Mouse (Mus musculus): ENCODE data around the gene Oxsr1. TPM values are rescaled to one million over a fixed set of nuclear protein-coding genes. Genes with fewer than 3 reads are reported as not detected.
A peak's percentile ranks its signal among the peaks of the same experiment; 100 is the strongest.

The Oxsr1 gene
- polyA plus RNA-seq, 1 experiment from 2014 or later: 13.6 TPM

DNA sequence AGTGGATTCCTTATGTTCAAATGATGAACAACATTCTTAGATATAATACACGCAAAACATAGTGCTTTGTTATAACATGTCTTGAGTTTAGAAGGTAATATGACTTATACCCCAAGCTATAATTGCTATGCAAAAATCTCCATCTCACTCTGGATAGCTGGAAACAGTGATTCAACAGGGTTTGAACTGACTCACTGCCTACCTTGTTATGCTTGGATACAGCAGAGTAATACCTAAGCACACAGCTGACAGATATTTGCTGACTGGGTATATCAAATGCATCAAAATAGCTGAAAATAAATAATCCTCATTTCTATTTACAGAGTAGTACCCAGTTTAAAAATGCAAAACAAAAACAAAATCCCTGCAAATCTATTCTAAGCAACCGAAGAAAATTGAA is 63.4 kb downstream of the Oxsr1 start:
- H3K4me1 ChIP-seq (ENCODE audit: control insufficient read depth, insufficient read depth, low read length): no peaks in the 10 kb centered on the region
- H3K4me2 ChIP-seq (ENCODE audit: low read depth, low read length): no peak overlapping the region
- no peaks in the 10 kb centered on the region for H3K27me3 ChIP-seq (replicated peaks; ENCODE audit: control insufficient read depth, insufficient read depth, low read length)
- 94% methylated on average over 2 of the region's 2 CpGs for whole genome bisulfite sequencing
- H3K36me3 ChIP-seq (ENCODE audit: control insufficient read depth, insufficient read depth, low read length): peaks cover 55% of the 10 kb centered on the region
- ATAC-seq (ENCODE audit: low read depth) (no peak), DNase-seq (ENCODE audit: low spot score) (no peak)
- H3K9me3 ChIP-seq (ENCODE audit: control insufficient read depth, low read length): no peaks in the 10 kb centered on the region
- no peak overlapping the region for H3K9ac ChIP-seq (ENCODE audit: low read depth, low read length)
- no peak overlapping the region for H3K27ac ChIP-seq (replicated peaks; ENCODE audit: low read depth, low read length)
- H3K4me3 ChIP-seq (ENCODE audit: low read depth, low read length): no peak overlapping the region

- Histone ChIP-seq H3K36me3 (ENCODE audit: control insufficient read depth, insufficient read depth, low read length) (peaks cover 55% of the 10 kb centered on the region), H3K4me3 (ENCODE audit: low read depth, low read length) (no peak overlapping the region), H3K4me2 (ENCODE audit: low read depth, low read length) (no peak overlapping the region), H3K4me1 (ENCODE audit: control insufficient read depth, insufficient read depth, low read length) (no peaks in the 10 kb centered on the region), H3K9ac (ENCODE audit: low read depth, low read length) (no peak overlapping the region), H3K9me3 (ENCODE audit: control insufficient read depth, low read length) (no peaks in the 10 kb centered on the region), H3K27me3 (replicated peaks; ENCODE audit: control insufficient read depth, insufficient read depth, low read length) (no peaks in the 10 kb centered on the region), H3K27ac (replicated peaks; ENCODE audit: low read depth, low read length) (no peak overlapping the region)
- 79% methylated on average over 5 of the region's 5 CpGs for WGBS
- ATAC-seq (ENCODE audit: low read depth): no peak
- no peak for DNase-seq (ENCODE audit: low spot score)
Measured at GRCm38 (mm10) chr9:119258128-119258527, 64.1 kb downstream of the Oxsr1 start.

DNA sequence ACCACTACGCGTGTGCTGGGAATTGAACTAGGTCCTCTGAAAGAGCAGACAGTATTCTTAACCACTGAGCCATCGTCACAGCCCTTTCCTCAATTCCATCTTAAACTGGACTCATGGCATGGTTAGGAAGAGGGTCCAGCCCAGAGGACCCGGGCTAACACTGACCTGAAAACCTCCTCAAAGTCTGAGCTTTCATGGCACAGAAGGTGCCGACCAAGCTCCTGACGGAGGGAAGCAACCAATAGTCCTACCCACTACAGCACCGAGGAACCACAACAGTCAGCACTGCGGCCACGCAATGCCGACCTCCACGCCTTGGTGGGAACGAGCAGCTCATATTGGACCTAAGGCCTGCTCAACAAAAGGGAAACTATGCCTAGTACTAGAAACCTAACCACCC is 66.1 kb downstream of the Oxsr1 start:
- Histone ChIP-seq H3K27ac (replicated peaks; ENCODE audit: low read depth, low read length) (no peak overlapping the region), H3K9ac (ENCODE audit: low read depth, low read length) (no peak overlapping the region), H3K4me1 (ENCODE audit: control insufficient read depth, insufficient read depth, low read length) (no peaks in the 10 kb centered on the region), H3K4me3 (ENCODE audit: low read depth, low read length) (no peak overlapping the region), H3K9me3 (ENCODE audit: control insufficient read depth, low read length) (no peaks in the 10 kb centered on the region), H3K36me3 (ENCODE audit: control insufficient read depth, insufficient read depth, low read length) (peaks cover 65% of the 10 kb centered on the region), H3K4me2 (ENCODE audit: low read depth, low read length) (no peak overlapping the region), H3K27me3 (replicated peaks; ENCODE audit: control insufficient read depth, insufficient read depth, low read length) (no peaks in the 10 kb centered on the region)
- no peak for ATAC-seq (ENCODE audit: low read depth)
- 98% methylated on average over 12 of the region's 12 CpGs for WGBS
- DNase-seq (ENCODE audit: low spot score): no peak

DNA sequence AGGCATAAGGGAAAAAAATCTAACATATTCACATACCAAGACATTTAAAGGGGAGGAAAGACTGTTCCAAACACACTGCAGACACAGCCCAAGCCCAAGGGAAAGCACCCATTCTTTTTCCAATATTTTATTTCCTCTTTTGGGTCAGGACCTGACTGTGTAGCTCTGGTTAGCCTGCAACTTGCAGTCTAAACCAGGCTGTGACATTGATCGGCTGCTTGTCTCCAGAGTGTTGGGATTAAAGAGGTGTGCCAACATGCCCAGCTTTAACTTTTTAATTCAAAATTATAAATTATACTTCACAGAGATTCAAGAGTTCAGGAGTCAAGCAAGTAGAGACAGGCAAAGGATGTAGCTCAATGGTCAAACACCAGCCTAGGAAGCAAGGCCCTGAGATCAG is 67.1 kb downstream of the Oxsr1 start:
- Histone ChIP-seq H3K4me2 (ENCODE audit: low read depth, low read length) (no peak overlapping the region), H3K4me1 (ENCODE audit: control insufficient read depth, insufficient read depth, low read length) (no peaks in the 10 kb centered on the region), H3K27ac (replicated peaks; ENCODE audit: low read depth, low read length) (no peak overlapping the region), H3K4me3 (ENCODE audit: low read depth, low read length) (no peak overlapping the region), H3K9ac (ENCODE audit: low read depth, low read length) (no peak overlapping the region), H3K9me3 (ENCODE audit: control insufficient read depth, low read length) (no peaks in the 10 kb centered on the region), H3K27me3 (replicated peaks; ENCODE audit: control insufficient read depth, insufficient read depth, low read length) (no peaks in the 10 kb centered on the region), H3K36me3 (ENCODE audit: control insufficient read depth, insufficient read depth, low read length) (peaks cover 64% of the 10 kb centered on the region)
- DNase-seq (ENCODE audit: low spot score) (no peak), ATAC-seq (ENCODE audit: low read depth) (no peak)
- WGBS: 100% methylated on average over 1 of the region's 1 CpGs

DNA sequence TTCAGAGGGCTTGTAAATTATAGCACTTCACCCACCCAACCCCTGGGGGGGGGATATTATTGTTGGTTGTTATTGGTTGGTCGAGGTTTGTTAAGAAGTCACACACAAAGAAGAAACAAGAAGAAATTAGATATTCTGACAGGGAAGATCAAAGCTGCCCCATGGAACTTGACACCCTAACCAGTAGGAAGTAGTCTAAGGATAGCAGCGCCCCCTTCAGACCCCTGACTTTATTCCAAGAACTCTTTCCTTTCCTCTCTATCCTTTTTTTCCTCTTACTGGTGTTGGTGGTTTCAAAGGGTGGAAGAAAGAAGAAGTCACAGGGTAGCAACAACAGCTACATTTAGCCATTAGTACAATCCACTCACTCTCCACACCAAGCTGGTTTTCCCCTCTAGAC is 68.0 kb downstream of the Oxsr1 start:
- ATAC-seq (ENCODE audit: low read depth): no peak
- Histone ChIP-seq H3K36me3 (ENCODE audit: control insufficient read depth, insufficient read depth, low read length) (peaks cover 62% of the 10 kb centered on the region), H3K4me1 (ENCODE audit: control insufficient read depth, insufficient read depth, low read length) (no peaks in the 10 kb centered on the region), H3K4me2 (ENCODE audit: low read depth, low read length) (no peak overlapping the region), H3K27me3 (replicated peaks; ENCODE audit: control insufficient read depth, insufficient read depth, low read length) (no peaks in the 10 kb centered on the region), H3K4me3 (ENCODE audit: low read depth, low read length) (no peak overlapping the region), H3K9me3 (ENCODE audit: control insufficient read depth, low read length) (no peaks in the 10 kb centered on the region), H3K9ac (ENCODE audit: low read depth, low read length) (no peak overlapping the region), H3K27ac (replicated peaks; ENCODE audit: low read depth, low read length) (no peak overlapping the region)
- DNase-seq (ENCODE audit: low spot score): no peak
- 63% methylated on average over 2 of the region's 2 CpGs for WGBS

GRCm38 (mm10) chr9:119247996-119248395 is 74.2 kb downstream of the Oxsr1 start:
- no peaks in the 10 kb centered on the region for H3K4me1 ChIP-seq (ENCODE audit: control insufficient read depth, insufficient read depth, low read length)
- ATAC-seq (ENCODE audit: low read depth): no peak
- H3K36me3 ChIP-seq (ENCODE audit: control insufficient read depth, insufficient read depth, low read length): peaks cover 41% of the 10 kb centered on the region
- WGBS: 76% methylated on average over 5 of the region's 5 CpGs
- DNase-seq (ENCODE audit: low spot score): no peak
- H3K4me2 ChIP-seq (ENCODE audit: low read depth, low read length): no peak overlapping the region
- H3K27me3 ChIP-seq (replicated peaks; ENCODE audit: control insufficient read depth, insufficient read depth, low read length): no peaks in the 10 kb centered on the region
- H3K4me3 ChIP-seq (ENCODE audit: low read depth, low read length): no peak overlapping the region
- no peak overlapping the region for H3K9ac ChIP-seq (ENCODE audit: low read depth, low read length)
- H3K27ac ChIP-seq (replicated peaks; ENCODE audit: low read depth, low read length): no peak overlapping the region
- H3K9me3 ChIP-seq (ENCODE audit: control insufficient read depth, low read length): no peaks in the 10 kb centered on the region

GRCm38 (mm10) chr9:119246826-119247225 is 75.4 kb downstream of the Oxsr1 start:
- Histone ChIP-seq H3K4me2 (ENCODE audit: low read depth, low read length) (no peak overlapping the region), H3K27ac (replicated peaks; ENCODE audit: low read depth, low read length) (no peak overlapping the region), H3K4me3 (ENCODE audit: low read depth, low read length) (no peak overlapping the region), H3K9me3 (ENCODE audit: control insufficient read depth, low read length) (no peaks in the 10 kb centered on the region), H3K27me3 (replicated peaks; ENCODE audit: control insufficient read depth, insufficient read depth, low read length) (no peaks in the 10 kb centered on the region), H3K4me1 (ENCODE audit: control insufficient read depth, insufficient read depth, low read length) (no peaks in the 10 kb centered on the region), H3K9ac (ENCODE audit: low read depth, low read length) (no peak overlapping the region), H3K36me3 (ENCODE audit: control insufficient read depth, insufficient read depth, low read length) (peaks cover 37% of the 10 kb centered on the region)
- DNase-seq (ENCODE audit: low spot score) (peak; percentile 22), ATAC-seq (ENCODE audit: low read depth) (no peak)
- WGBS: 74% methylated on average over 5 of the region's 5 CpGs

DNA sequence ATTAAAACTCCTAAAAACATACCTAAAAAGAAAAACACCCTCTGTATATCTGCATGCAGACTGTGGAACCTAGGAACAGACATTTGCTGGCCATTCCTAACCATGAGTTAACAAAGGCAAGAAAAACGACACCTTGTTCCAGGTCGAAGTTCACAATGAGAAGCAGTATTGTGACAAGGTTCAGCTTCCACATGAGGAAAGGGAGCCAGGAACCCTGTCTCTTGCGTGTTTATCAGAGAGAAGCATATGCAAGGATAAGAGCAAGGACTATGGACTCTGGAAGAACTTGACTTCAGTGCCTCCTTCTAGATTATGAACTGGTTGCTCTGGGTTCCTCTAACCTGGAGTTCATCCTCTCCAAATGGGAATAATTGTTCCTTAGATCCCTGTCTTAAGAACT is 78.2 kb downstream of the Oxsr1 start:
- no peak for DNase-seq (ENCODE audit: low spot score)
- 80% methylated on average over 3 of the region's 3 CpGs for WGBS
- H3K9me3 ChIP-seq (ENCODE audit: control insufficient read depth, low read length): no peaks in the 10 kb centered on the region

GRCm38 (mm10) chr9:119241169-119241865 is 80.9 kb downstream of the Oxsr1 start:
- Histone ChIP-seq H3K27me3 (replicated peaks; ENCODE audit: control insufficient read depth, insufficient read depth, low read length) (no peaks in the 10 kb centered on the region), H3K36me3 (ENCODE audit: control insufficient read depth, insufficient read depth, low read length) (peaks cover 42% of the 10 kb centered on the region; the same call in 1 of the 2 replicates)
- DNase-seq (ENCODE audit: low spot score): no peak

More for the DNA sequence above, 78.2 kb downstream of the Oxsr1 start:
- peaks cover 47% of the 10 kb centered on the region for H3K36me3 ChIP-seq (ENCODE audit: control insufficient read depth, insufficient read depth, low read length)
- no peak for ATAC-seq (ENCODE audit: low read depth)
- no peaks in the 10 kb centered on the region for H3K27me3 ChIP-seq (replicated peaks; ENCODE audit: control insufficient read depth, insufficient read depth, low read length)
- no peak overlapping the region for H3K9ac ChIP-seq (ENCODE audit: low read depth, low read length)
- no peak overlapping the region for H3K4me3 ChIP-seq (ENCODE audit: low read depth, low read length)
- no peak overlapping the region for H3K4me2 ChIP-seq (ENCODE audit: low read depth, low read length)
- H3K27ac ChIP-seq (replicated peaks; ENCODE audit: low read depth, low read length): no peak overlapping the region
- H3K4me1 ChIP-seq (ENCODE audit: control insufficient read depth, insufficient read depth, low read length): no peaks in the 10 kb centered on the region

More at GRCm38 (mm10) chr9:119241169-119241865, 80.9 kb downstream of the Oxsr1 start:
- Histone ChIP-seq H3K4me3 (ENCODE audit: low read depth, low read length) (no peak overlapping the region), H3K9me3 (ENCODE audit: control insufficient read depth, low read length) (no peaks in the 10 kb centered on the region), H3K4me2 (ENCODE audit: low read depth, low read length) (no peak overlapping the region), H3K9ac (ENCODE audit: low read depth, low read length) (no peak overlapping the region), H3K4me1 (ENCODE audit: control insufficient read depth, insufficient read depth, low read length) (no peaks in the 10 kb centered on the region), H3K27ac (replicated peaks; ENCODE audit: low read depth, low read length) (no peak overlapping the region)
- WGBS: 86% methylated on average over 11 of the region's 11 CpGs
- no peak for ATAC-seq (ENCODE audit: low read depth)

Data from embryonic facial prominence, embryonic 14.5 days (tissue).